Mouse (Mus musculus): ENCODE measurements around the gene Tbcel. TPM values are rescaled to one million over a fixed set of nuclear protein-coding genes. Genes with fewer than 3 reads are reported as not detected.
A peak's percentile ranks its signal among the peaks of the same experiment; 100 is the strongest.

Gene Tbcel
- polyA plus RNA-seq (2016; fragmentation: Nextera tagmentation; extraction: Ambion mirVana), result 10.0 and 10.7 TPM in 2 replicates

DNA sequence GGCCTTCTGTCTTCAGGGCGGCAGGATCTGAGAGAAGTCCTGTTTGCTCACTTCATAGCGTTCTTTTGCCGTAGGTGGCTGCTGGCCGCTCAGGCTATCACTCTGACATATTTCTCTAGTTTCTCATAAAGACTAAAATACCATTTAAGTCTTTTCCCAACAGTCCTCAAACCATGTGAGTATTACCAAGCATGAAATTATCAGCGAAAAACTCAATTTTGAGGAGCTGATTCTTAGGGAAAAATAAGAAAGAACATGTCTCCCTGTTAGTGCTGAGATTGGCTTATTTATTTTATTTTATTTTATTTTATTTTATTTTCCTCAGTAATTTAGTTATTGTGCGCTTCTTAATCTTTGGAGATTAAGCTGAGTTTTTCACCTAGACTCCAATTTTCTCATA, at the start of gene Tbcel:
Gene Tbcel (minus strand): TSS at position 101 of the 400 bp plus-strand sequence.
- Histone ChIP-seq H3K36me3 (no peaks in the 10 kb centered on the region), H3K9me3 (replicated peaks) (no peaks in the 10 kb centered on the region), H3K4me2 (no peak within 1 kb of the TSS)

DNA sequence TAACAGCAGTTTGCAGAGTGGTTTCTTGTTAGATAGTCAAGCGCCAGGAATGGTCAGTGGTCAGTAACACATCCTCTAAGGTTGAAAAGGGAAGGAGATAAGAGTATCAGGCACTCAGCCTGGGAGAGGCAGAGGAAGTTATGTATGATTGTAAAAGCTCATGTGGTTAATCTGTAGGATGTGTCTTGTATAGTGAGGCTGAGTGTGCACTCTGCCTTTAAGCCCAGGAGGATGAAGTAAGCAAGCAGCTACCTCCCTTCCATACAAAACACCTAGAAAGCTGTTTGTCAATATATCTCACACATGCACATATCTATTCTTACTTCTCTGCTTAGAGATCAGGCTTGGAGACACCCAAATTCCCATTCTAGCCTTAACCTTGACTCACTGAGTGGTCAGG, 47.6 kb upstream of the Tbcel start:
- 0 out of 2 replicates have a peak, but pooled peaks cover 2% of the 10 kb centered on the region for H3K27me3 ChIP-seq (replicated peaks)
- no peak overlapping the region for H3K27ac ChIP-seq
- H3K4me3 ChIP-seq, result no peak overlapping the region
- no peak overlapping the region for H3K9ac ChIP-seq
- H3K9me3 ChIP-seq (replicated peaks), result no peaks in the 10 kb centered on the region
- ATAC-seq, result no peak
- no peaks in the 10 kb centered on the region for H3K4me1 ChIP-seq
- H3K36me3 ChIP-seq, result 0 out of 2 replicates have a peak, but pooled peaks cover 5% of the 10 kb centered on the region
- H3K4me2 ChIP-seq, result no peak overlapping the region
- 14% methylated on average over 1 of the region's 1 CpGs for WGBS (ENCODE audit: insufficient replicate concordance)

More for the DNA sequence above, at the start of gene Tbcel:
- H3K4me1 ChIP-seq, result no peaks in the 10 kb centered on the region
- no peaks in the 10 kb centered on the region for H3K27me3 ChIP-seq (replicated peaks)
- WGBS (ENCODE audit: insufficient replicate concordance), result 69% methylated on average over 6 of the region's 6 CpGs
- ATAC-seq, result no peak
- no peak within 1 kb of the TSS for H3K4me3 ChIP-seq
- no peak within 1 kb of the TSS for H3K27ac ChIP-seq
- H3K9ac ChIP-seq, result no peak within 1 kb of the TSS

DNA sequence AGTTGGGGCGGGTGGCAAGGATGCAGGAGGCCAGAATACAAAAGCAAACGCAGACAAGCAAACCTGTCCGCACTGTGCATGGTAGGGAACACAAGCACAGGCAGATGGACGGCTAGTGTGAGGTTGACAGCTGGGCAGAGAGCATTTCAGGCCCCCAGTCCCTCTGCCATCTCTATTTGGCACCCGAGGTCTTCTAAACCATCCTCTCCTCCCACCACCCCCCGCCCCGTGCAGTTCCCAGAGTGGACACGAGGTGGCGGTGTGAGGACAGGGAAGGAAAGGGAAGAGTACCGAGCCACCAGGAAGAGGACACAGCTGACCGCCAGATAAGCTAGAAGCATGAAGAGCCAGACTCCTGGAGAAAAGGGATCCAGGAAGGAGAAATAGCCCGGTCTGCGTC, 42.5 kb upstream of the Tbcel start:
- Histone ChIP-seq H3K4me2 (no peak overlapping the region), H3K4me1 (no peaks in the 10 kb centered on the region), H3K27ac (no peak overlapping the region), H3K9ac (no peak overlapping the region), H3K36me3 (no peaks in the 10 kb centered on the region), H3K9me3 (replicated peaks) (no peaks in the 10 kb centered on the region), H3K4me3 (no peak overlapping the region), H3K27me3 (replicated peaks) (0 out of 2 replicates have a peak, but pooled peaks cover 2% of the 10 kb centered on the region)
- 11% methylated on average over 13 of the region's 13 CpGs for WGBS (ENCODE audit: insufficient replicate concordance)
- no peak for ATAC-seq

GRCm38 (mm10) chr9:42548981-42549380, 41.4 kb upstream of the Tbcel start:
- Histone ChIP-seq H3K9me3 (replicated peaks) (no peaks in the 10 kb centered on the region), H3K27me3 (replicated peaks) (0 out of 2 replicates have a peak, but pooled peaks cover 2% of the 10 kb centered on the region), H3K4me3 (no peak overlapping the region), H3K27ac (no peak overlapping the region), H3K36me3 (no peaks in the 10 kb centered on the region), H3K4me2 (no peak overlapping the region), H3K9ac (no peak overlapping the region), H3K4me1 (no peaks in the 10 kb centered on the region)
- no peak for ATAC-seq
- WGBS (ENCODE audit: insufficient replicate concordance), result 48% methylated on average over 7 of the region's 7 CpGs

DNA sequence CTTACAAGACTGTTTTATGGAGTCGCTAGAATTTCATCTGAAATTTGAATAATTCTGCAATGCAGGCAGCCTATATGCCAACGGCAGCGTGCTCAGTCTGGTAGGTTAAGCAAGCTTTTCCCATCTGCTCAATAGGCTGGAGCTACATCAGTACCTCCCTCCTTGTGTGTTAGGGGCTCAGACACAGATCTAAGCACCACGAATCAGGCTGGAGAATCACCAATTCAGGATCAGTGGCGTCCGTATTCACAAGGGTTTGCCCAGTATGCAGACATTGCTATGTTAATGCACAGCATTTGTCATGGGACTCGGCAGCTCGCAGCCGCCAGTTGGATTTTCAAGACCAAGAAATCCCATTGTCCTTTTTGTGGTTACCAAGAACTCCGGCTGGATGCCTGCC, 36.9 kb upstream of the Tbcel start:
- H3K4me2 ChIP-seq, result no peak overlapping the region
- no peaks in the 10 kb centered on the region for H3K4me1 ChIP-seq
- H3K36me3 ChIP-seq, result no peaks in the 10 kb centered on the region
- no peaks in the 10 kb centered on the region for H3K9me3 ChIP-seq (replicated peaks)
- no peak overlapping the region for H3K27ac ChIP-seq
- H3K27me3 ChIP-seq (replicated peaks), result no peaks in the 10 kb centered on the region
- H3K4me3 ChIP-seq, result no peak overlapping the region
- H3K9ac ChIP-seq, result no peak overlapping the region
- no peak for ATAC-seq
- 74% methylated on average over 10 of the region's 10 CpGs for WGBS (ENCODE audit: insufficient replicate concordance)

DNA sequence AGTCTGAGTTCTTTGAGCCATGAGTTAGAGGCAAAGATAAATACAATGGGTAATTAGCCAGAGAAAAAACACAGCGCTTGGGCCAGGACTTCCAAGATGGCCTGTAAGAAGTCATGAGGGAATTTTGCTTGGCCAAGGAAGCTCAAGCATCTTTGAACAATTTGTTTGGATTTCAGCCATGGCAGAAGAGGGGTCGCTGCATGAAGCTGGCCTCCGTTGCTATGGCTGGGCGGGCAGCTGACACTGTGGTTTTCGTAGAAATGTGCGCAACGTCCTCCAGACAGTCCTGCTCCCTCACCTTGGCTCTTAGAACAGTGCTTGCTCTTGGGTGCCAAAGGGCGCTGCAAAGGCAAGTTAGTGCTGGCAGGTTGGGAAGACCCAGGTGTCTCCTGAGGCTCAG, 25.9 kb upstream of the Tbcel start:
- Histone ChIP-seq H3K36me3 (no peaks in the 10 kb centered on the region), H3K4me3 (no peak overlapping the region), H3K4me2 (no peak overlapping the region), H3K27me3 (replicated peaks) (0 out of 2 replicates have a peak, but pooled peaks cover 4% of the 10 kb centered on the region), H3K4me1 (peaks cover 9% of the 10 kb centered on the region; the same call in 1 of the 2 replicates), H3K9ac (no peak overlapping the region), H3K9me3 (replicated peaks) (no peaks in the 10 kb centered on the region), H3K27ac (no peak overlapping the region)
- WGBS (ENCODE audit: insufficient replicate concordance), result 72% methylated on average over 8 of the region's 8 CpGs
- no peak for ATAC-seq

- Histone ChIP-seq H3K27me3 (replicated peaks) (0 out of 2 replicates have a peak, but pooled peaks cover 4% of the 10 kb centered on the region), H3K4me1 (peaks cover 9% of the 10 kb centered on the region; the same call in 1 of the 2 replicates), H3K36me3 (no peaks in the 10 kb centered on the region), H3K4me2 (no peak overlapping the region), H3K4me3 (no peak overlapping the region), H3K27ac (no peak overlapping the region), H3K9ac (no peak overlapping the region), H3K9me3 (replicated peaks) (no peaks in the 10 kb centered on the region)
- WGBS (ENCODE audit: insufficient replicate concordance), result 12% methylated on average over 6 of the region's 6 CpGs
- ATAC-seq, result no peak
These were observed 25.4 kb upstream of the Tbcel start for GRCm38 (mm10) chr9:42533041-42533440.

GRCm38 (mm10) chr9:42531951-42532350, 24.3 kb upstream of the Tbcel start:
- H3K27ac ChIP-seq, result no peak overlapping the region

DNA sequence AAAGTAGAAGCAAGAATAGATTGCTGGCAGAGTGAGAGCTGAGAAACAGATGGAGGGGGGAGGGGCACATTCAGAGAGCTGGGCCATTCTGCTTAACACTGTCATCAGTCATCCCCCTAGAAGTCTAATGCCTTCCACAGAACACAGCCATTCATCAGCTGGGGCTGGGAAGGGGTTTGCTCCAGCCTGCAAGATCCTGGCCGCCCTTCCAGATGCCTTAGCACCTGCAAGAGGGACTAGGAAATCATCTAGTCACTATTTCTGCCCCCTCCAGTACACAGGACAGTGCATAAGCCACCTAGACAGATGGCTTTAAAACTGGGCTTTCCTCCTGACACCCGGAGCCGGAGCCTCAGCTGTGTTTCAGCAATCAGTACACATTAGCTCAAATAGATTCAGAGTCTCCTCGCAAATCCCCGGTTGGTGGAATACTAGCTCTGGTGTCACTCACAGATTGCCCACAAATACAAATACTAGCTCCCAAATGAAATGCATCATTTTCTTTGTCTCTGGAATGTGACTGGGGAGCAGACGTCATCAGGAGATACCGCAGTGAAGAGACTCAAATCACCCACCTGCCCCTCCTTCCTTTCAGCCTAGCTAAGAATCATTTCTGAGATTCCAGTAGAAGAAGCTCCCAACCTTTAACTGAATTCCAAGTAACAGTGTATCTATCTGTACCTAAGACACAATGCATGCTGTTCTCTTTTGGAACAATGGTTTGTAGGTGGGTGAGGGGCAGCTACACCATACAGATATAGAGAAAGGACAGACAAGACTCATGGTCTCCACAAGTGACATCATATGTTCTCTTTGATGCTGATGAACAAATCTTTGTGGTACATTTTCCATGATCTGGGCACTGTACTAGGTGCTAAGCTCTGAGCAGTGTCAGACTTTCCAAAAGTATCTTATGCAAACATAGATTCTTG, 22.9 kb upstream of the Tbcel start:
- ATAC-seq, result no peak
- no peaks in the 10 kb centered on the region for H3K36me3 ChIP-seq
- H3K27ac ChIP-seq, result no peak overlapping the region
- 68% methylated on average over 7 of the region's 7 CpGs for WGBS (ENCODE audit: insufficient replicate concordance)
- no peak overlapping the region for H3K9ac ChIP-seq
- H3K27me3 ChIP-seq (replicated peaks), result 0 out of 2 replicates have a peak, but pooled peaks cover 4% of the 10 kb centered on the region
- H3K4me1 ChIP-seq, result peaks cover 9% of the 10 kb centered on the region; the same call in 1 of the 2 replicates
- H3K9me3 ChIP-seq (replicated peaks), result no peaks in the 10 kb centered on the region
- no peak overlapping the region for H3K4me3 ChIP-seq
- no peak overlapping the region for H3K4me2 ChIP-seq

More at GRCm38 (mm10) chr9:42531951-42532350, 24.3 kb upstream of the Tbcel start:
- Histone ChIP-seq H3K36me3 (no peaks in the 10 kb centered on the region), H3K4me1 (peaks cover 9% of the 10 kb centered on the region; the same call in 1 of the 2 replicates), H3K9me3 (replicated peaks) (no peaks in the 10 kb centered on the region), H3K27me3 (replicated peaks) (0 out of 2 replicates have a peak, but pooled peaks cover 4% of the 10 kb centered on the region), H3K4me3 (no peak overlapping the region), H3K9ac (no peak overlapping the region), H3K4me2 (no peak overlapping the region)
- 11% methylated on average over 3 of the region's 3 CpGs for whole genome bisulfite sequencing (ENCODE audit: insufficient replicate concordance)
- no peak for ATAC-seq

DNA sequence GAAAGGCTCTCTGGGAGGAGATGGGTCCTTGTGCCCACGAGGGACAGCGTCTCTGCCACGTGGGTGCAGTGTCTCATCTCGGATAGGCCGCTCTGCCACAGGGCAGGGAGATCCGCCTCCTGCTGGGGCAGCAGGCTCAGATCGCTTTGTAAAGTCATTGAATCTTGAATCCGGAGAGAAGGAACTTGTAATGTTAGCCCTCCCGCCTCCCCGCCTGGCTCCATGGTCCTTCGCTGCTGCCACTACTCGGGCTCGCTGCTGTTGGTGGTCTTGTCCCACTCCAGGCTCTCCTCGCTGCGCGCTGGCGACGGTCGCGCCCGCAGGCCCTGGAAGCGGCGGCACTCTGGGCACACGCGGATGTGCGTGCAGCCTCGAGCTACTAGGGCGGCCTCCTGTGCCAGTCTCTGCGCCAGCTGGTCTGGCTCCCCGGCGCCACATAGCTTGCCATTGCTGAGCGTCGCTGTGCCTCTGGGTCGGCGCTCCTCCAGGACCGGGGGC, 13.0 kb upstream of the Tbcel start:
- Histone ChIP-seq H3K4me2 (peak overlapping the region; percentile 52), H3K27me3 (replicated peaks) (peaks cover 37% of the 10 kb centered on the region), H3K36me3 (no peaks in the 10 kb centered on the region), H3K9ac (no peak overlapping the region), H3K4me3 (0 out of 2 replicates have a peak overlapping the region, but pooled peaks have one; percentile 13), H3K4me1 (no peaks in the 10 kb centered on the region), H3K9me3 (replicated peaks) (no peaks in the 10 kb centered on the region), H3K27ac (no peak overlapping the region)
- 9% methylated on average over 36 of the region's 36 CpGs for WGBS (ENCODE audit: insufficient replicate concordance)
- ATAC-seq, result no peak

DNA sequence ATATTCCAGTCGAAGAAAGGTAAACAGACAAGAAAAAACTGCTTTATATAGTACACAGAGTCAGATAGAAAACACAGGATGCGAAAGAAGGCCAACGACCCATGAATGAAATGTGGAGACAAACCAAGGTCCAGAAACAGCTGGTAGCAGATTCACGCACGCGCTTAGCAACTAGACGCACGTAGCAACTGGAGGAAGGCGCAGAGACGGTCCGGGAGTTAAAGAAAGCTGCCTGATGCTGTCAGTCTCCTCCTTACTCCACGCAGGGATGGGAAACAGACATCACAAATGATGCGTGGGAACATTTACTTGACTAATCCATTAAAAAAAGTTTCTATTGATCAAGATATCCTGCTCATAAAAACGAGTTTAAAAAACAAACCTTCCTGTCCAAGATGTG, 10.6 kb upstream of the Tbcel start:
- no peak overlapping the region for H3K4me2 ChIP-seq
- H3K4me3 ChIP-seq, result no peak overlapping the region
- no peak for ATAC-seq
- H3K9ac ChIP-seq, result no peak overlapping the region
- no peak overlapping the region for H3K27ac ChIP-seq
- 72% methylated on average over 14 of the region's 14 CpGs for WGBS (ENCODE audit: insufficient replicate concordance)
- H3K4me1 ChIP-seq, result no peaks in the 10 kb centered on the region
- H3K36me3 ChIP-seq, result no peaks in the 10 kb centered on the region
- peaks cover 36% of the 10 kb centered on the region for H3K27me3 ChIP-seq (replicated peaks)
- no peaks in the 10 kb centered on the region for H3K9me3 ChIP-seq (replicated peaks)

- Histone ChIP-seq H3K9ac (no peak overlapping the region), H3K4me3 (no peak overlapping the region), H3K36me3 (no peaks in the 10 kb centered on the region), H3K27ac (no peak overlapping the region), H3K4me2 (no peak overlapping the region), H3K27me3 (replicated peaks) (no peaks in the 10 kb centered on the region), H3K9me3 (replicated peaks) (no peaks in the 10 kb centered on the region), H3K4me1 (no peaks in the 10 kb centered on the region)
- no peak for ATAC-seq
- WGBS (ENCODE audit: insufficient replicate concordance), result 72% methylated on average over 5 of the region's 5 CpGs
These were observed 5.5 kb upstream of the Tbcel start for GRCm38 (mm10) chr9:42513159-42513558.
